Mouse (Mus musculus) embryonic fibroblast, embryonic 13.5 days (primary cell): ENCODE results near the gene Reg3b.

ENCODE experiments used
- CTCF ChIP-seq: IDR thresholded peaks from 2 replicates; pipeline ENCODE4 v1.5.1; 2011; ENCODE audit warnings: mild to moderate bottlenecking, control low read depth, low read length, moderate library complexity, borderline replicate concordance; ENCODE audit not compliant: insufficient read depth
- POLR2A ChIP-seq: IDR thresholded peaks from 2 replicates; pipeline ENCODE4 v1.6.1; 2011; ENCODE audit warnings: low read depth, mild to moderate bottlenecking, control low read depth, low read length, moderate library complexity

- no peak for TF ChIP-seq POLR2A
- TF ChIP-seq CTCF: no peak
Observed at GRCm38 (mm10) chr6:78361971-78362563, 8.4 kb upstream of the Reg3b start.
